Mouse (Mus musculus): ENCODE measurements around the gene Shkbp1.

DNA sequence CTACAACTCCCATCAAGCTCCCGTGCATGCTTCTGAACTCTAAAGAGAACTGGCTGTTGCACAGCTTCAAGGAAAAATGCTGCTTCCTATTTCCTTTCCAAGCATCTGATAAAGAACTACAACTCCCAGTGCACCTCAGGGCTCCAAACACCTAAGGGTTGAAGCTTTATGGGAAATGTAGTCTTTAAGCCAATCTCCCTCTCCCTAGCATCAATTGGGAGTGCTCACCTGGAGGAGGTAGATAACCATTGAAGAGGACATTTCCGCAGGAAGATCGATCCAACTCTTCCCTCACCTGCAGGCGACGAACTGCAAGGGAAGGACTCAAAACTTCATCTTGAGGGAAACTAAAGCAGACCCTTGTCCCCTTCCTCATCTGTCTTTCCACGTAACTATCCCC is 1.7 kb downstream of the Shkbp1 start:
- TF ChIP-seq FLI1 (IDR thresholded peaks at IDR 0.05; ENCODE audit: low read length) (no peak), GATA1 (IDR thresholded peaks at IDR 0.05; ENCODE audit: borderline replicate concordance, low read length) (no peak)
